Mouse (Mus musculus) lung, embryonic 16.5 days (tissue): Measurements from ENCODE around the gene Wbp2nl. TPM values are rescaled to one million over a fixed set of nuclear protein-coding genes. Genes with fewer than 3 reads are reported as not detected.

Source experiments
- ATAC-seq: fragments of 200-750 bp; cut with Nextera tagmentation; 2 replicates; pipeline ENCODE4 v1.8.0; 2017; ENCODE audit warnings: low read depth, mild to moderate bottlenecking, moderate library complexity
- H3K27ac ChIP-seq: fragments of 300-500 bp; sonication (generic); 2 replicates; pipeline ENCODE4 v1.5.1; 2014; ENCODE audit warnings: mild to moderate bottlenecking, control low read depth, low read length
- H3K27me3 ChIP-seq: fragments of 300-500 bp; sonication (generic); 2 replicates; pipeline ENCODE4 v1.6.1; 2014; ENCODE audit warnings: low read depth, low read length, mixed read lengths; ENCODE audit not compliant: control insufficient read depth, insufficient read depth
- H3K36me3 ChIP-seq: fragments of 300-500 bp; sonication (generic); 2 replicates; pipeline ENCODE4 v1.6.1; 2014; ENCODE audit warnings: low read length; ENCODE audit not compliant: control insufficient read depth, insufficient read depth
- H3K4me1 ChIP-seq: fragments of 300-500 bp; sonication (generic); replicated peaks from 2 replicates; pipeline ENCODE4 v1.6.1; 2014; ENCODE audit warnings: low read length, mixed read lengths; ENCODE audit not compliant: control insufficient read depth, insufficient read depth
- H3K4me2 ChIP-seq: fragments of 300-500 bp; sonication (generic); 2 replicates; pipeline ENCODE4 v1.6.1; 2014; ENCODE audit warnings: low read depth, low read length, control low read depth
- H3K4me3 ChIP-seq: fragments of 300-500 bp; sonication (generic); 2 replicates; pipeline ENCODE4 v1.5.1; 2014; ENCODE audit warnings: mild to moderate bottlenecking, low read length, control low read depth
- H3K9ac ChIP-seq: fragments of 300-500 bp; sonication (generic); 2 replicates; pipeline ENCODE4 v1.6.1; 2014; ENCODE audit warnings: low read length, control low read depth
- H3K9me3 ChIP-seq: fragments of 300-500 bp; sonication (generic); 2 replicates; pipeline ENCODE4 v1.6.1; 2016; ENCODE audit warnings: low read length; ENCODE audit not compliant: control insufficient read depth
- WGBS: fragments of 180-500 bp; shearing (Covaris S2); extraction: QIAGEN DNeasy Blood & Tissue Kit; methylation state at CpG from one replicate; pipeline ENCODE4 v1.1.7; 2014; 5-methylcytosine and 5-hydroxymethylcytosine counted together
- polyA plus RNA-seq: library from polyadenylated mRNA; unstranded; fragments of >200 nt; fragmentation: Nextera tagmentation; extraction: Ambion mirVana; gene quantifications from 2 replicates; pipeline ENCODE4 v1.2.1, GENCODE M21; 2015

The Wbp2nl gene
- polyA plus RNA-seq, 1 experiment from 2014 or later: 0.38 TPM

GRCm38 (mm10) chr15:82271201-82271600 lies 27.6 kb upstream of the Wbp2nl start:
- H3K9ac ChIP-seq: no peak overlapping the region
- peaks cover 10% of the 10 kb centered on the region for H3K4me1 ChIP-seq
- H3K27ac ChIP-seq: no peak overlapping the region
- peak; percentile 51; the same call in 1 of the 2 replicates for ATAC-seq
- no peak overlapping the region for H3K4me2 ChIP-seq
- H3K36me3 ChIP-seq: no peaks in the 10 kb centered on the region
- WGBS: 2% methylated on average over 5 of the region's 5 CpGs
- no peak overlapping the region for H3K4me3 ChIP-seq
- H3K9me3 ChIP-seq: no peaks in the 10 kb centered on the region
- H3K27me3 ChIP-seq: peaks cover 42% of the 10 kb centered on the region

GRCm38 (mm10) chr15:82272295-82272694 lies 26.5 kb upstream of the Wbp2nl start:
- ATAC-seq: no peak
- Histone ChIP-seq H3K9me3 (no peaks in the 10 kb centered on the region), H3K4me2 (no peak overlapping the region), H3K4me1 (peaks cover 10% of the 10 kb centered on the region), H3K9ac (no peak overlapping the region), H3K27ac (no peak overlapping the region), H3K27me3 (peaks cover 42% of the 10 kb centered on the region), H3K4me3 (no peak overlapping the region), H3K36me3 (no peaks in the 10 kb centered on the region)
- WGBS: 77% methylated on average over 6 of the region's 6 CpGs

GRCm38 (mm10) chr15:82274593-82274926 lies 24.2 kb upstream of the Wbp2nl start, which contains the start of gene Sept3:
Gene Sept3, plus strand, starts transcription at chr15:82274893.
- 26% methylated on average over 6 of the region's 6 CpGs for WGBS
- H3K9me3 ChIP-seq: no peaks in the 10 kb centered on the region
- ATAC-seq: no peak
- peak within 1 kb of the TSS; percentile 60 for H3K9ac ChIP-seq
- H3K4me2 ChIP-seq: peak within 1 kb of the TSS; percentile 98
- H3K4me1 ChIP-seq: peaks cover 10% of the 10 kb centered on the region
- H3K4me3 ChIP-seq: peak within 1 kb of the TSS; percentile 59
- no peaks in the 10 kb centered on the region for H3K36me3 ChIP-seq
- peaks cover 42% of the 10 kb centered on the region for H3K27me3 ChIP-seq
- no peak within 1 kb of the TSS for H3K27ac ChIP-seq

- peaks cover 42% of the 10 kb centered on the region for H3K27me3 ChIP-seq
- under 1% methylated on average over 67 of the region's 86 CpGs for WGBS
- peak overlapping the region; percentile 98 for H3K4me2 ChIP-seq
Observed at GRCm38 (mm10) chr15:82274927-82275901, 23.5 kb upstream of the Wbp2nl start.

GRCm38 (mm10) chr15:82277591-82277990 lies 21.2 kb upstream of the Wbp2nl start:
- H3K27me3 ChIP-seq: peaks cover 30% of the 10 kb centered on the region
- H3K27ac ChIP-seq: no peak overlapping the region
- no peak overlapping the region for H3K4me3 ChIP-seq
- no peak overlapping the region for H3K4me2 ChIP-seq
- no peak for ATAC-seq
- H3K9ac ChIP-seq: no peak overlapping the region
- H3K9me3 ChIP-seq: no peaks in the 10 kb centered on the region
- H3K36me3 ChIP-seq: no peaks in the 10 kb centered on the region
- peaks cover 10% of the 10 kb centered on the region for H3K4me1 ChIP-seq
- 70% methylated on average over 5 of the region's 5 CpGs for WGBS

More at GRCm38 (mm10) chr15:82274927-82275901, 23.5 kb upstream of the Wbp2nl start:
- no peaks in the 10 kb centered on the region for H3K9me3 ChIP-seq
- no peak overlapping the region for H3K27ac ChIP-seq
- ATAC-seq: peak; percentile 39; the same call in 1 of the 2 replicates
- peak overlapping the region; percentile 59 for H3K4me3 ChIP-seq
- peaks cover 10% of the 10 kb centered on the region for H3K4me1 ChIP-seq
- H3K36me3 ChIP-seq: no peaks in the 10 kb centered on the region
- peak overlapping the region; percentile 60 for H3K9ac ChIP-seq

- no peak overlapping the region for H3K9ac ChIP-seq
- 58% methylated on average over 4 of the region's 4 CpGs for WGBS
- no peaks in the 10 kb centered on the region for H3K9me3 ChIP-seq
- no peaks in the 10 kb centered on the region for H3K36me3 ChIP-seq
- H3K4me3 ChIP-seq: no peak overlapping the region
- no peak overlapping the region for H3K4me2 ChIP-seq
- H3K27ac ChIP-seq: no peak overlapping the region
- peaks cover 1% of the 10 kb centered on the region; the same call in 1 of the 2 replicates for H3K4me1 ChIP-seq
- H3K27me3 ChIP-seq: peaks cover 3% of the 10 kb centered on the region
- no peak for ATAC-seq
Observed at GRCm38 (mm10) chr15:82280638-82281037, 18.1 kb upstream of the Wbp2nl start.

- Histone ChIP-seq H3K27me3 (no peaks in the 10 kb centered on the region), H3K4me1 (no peaks in the 10 kb centered on the region), H3K4me3 (no peak overlapping the region), H3K9me3 (no peaks in the 10 kb centered on the region), H3K27ac (no peak overlapping the region), H3K4me2 (no peak overlapping the region), H3K9ac (no peak overlapping the region), H3K36me3 (no peaks in the 10 kb centered on the region)
- ATAC-seq: no peak
- WGBS: 58% methylated on average over 12 of the region's 12 CpGs
Observed at GRCm38 (mm10) chr15:82286157-82286556, 12.6 kb upstream of the Wbp2nl start.

GRCm38 (mm10) chr15:82290252-82290651 lies 8.5 kb upstream of the Wbp2nl start:
- Histone ChIP-seq H3K36me3 (no peaks in the 10 kb centered on the region), H3K27me3 (no peaks in the 10 kb centered on the region), H3K9me3 (no peaks in the 10 kb centered on the region), H3K4me2 (no peak overlapping the region), H3K27ac (no peak overlapping the region), H3K4me1 (peaks cover 6% of the 10 kb centered on the region), H3K4me3 (no peak overlapping the region), H3K9ac (no peak overlapping the region)
- 85% methylated on average over 7 of the region's 7 CpGs for WGBS
- no peak for ATAC-seq

GRCm38 (mm10) chr15:82292851-82293250 lies 5.9 kb upstream of the Wbp2nl start:
- Histone ChIP-seq H3K9me3 (no peaks in the 10 kb centered on the region), H3K4me2 (peak overlapping the region; percentile 7), H3K27ac (no peak overlapping the region), H3K36me3 (no peaks in the 10 kb centered on the region), H3K9ac (no peak overlapping the region), H3K4me3 (no peak overlapping the region), H3K27me3 (no peaks in the 10 kb centered on the region), H3K4me1 (peaks cover 6% of the 10 kb centered on the region)
- 17% methylated on average over 5 of the region's 5 CpGs for WGBS
- ATAC-seq: no peak
